Mouse (Mus musculus): Measurements from ENCODE around the gene Padi6. TPM values are rescaled to one million over a fixed set of nuclear protein-coding genes. Genes with fewer than 3 reads are reported as not detected.

Padi6 gene
- polyA plus RNA-seq, 1 experiment from 2014 or later = not detected

- Histone ChIP-seq H3K27me3 (ENCODE audit: control insufficient read depth, insufficient read depth, low read length) (no peaks in the 10 kb centered on the region), H3K4me1 (ENCODE audit: control insufficient read depth, insufficient read depth, low read length) (peaks cover 5% of the 10 kb centered on the region; the same call in 1 of the 2 replicates), H3K4me2 (no peak overlapping the region), H3K9ac (ENCODE audit: low read length) (no peak overlapping the region), H3K4me3 (ENCODE audit: low read depth, low read length) (no peak overlapping the region), H3K27ac (ENCODE audit: low read depth, low read length) (no peak overlapping the region), H3K9me3 (ENCODE audit: control insufficient read depth, low read length) (no peaks in the 10 kb centered on the region), H3K36me3 (ENCODE audit: control insufficient read depth, insufficient read depth, low read length) (no peaks in the 10 kb centered on the region)
- no peak for ATAC-seq (ENCODE audit: low FRiP score)
- DNase-seq (ENCODE audit: low spot score, missing footprints) = no peak
- WGBS = 87% methylated on average over 6 of the region's 6 CpGs
These were observed 1.0 kb downstream of the Padi6 start for GRCm38 (mm10) chr4:140741401-140741800.

GRCm38 (mm10) chr4:140740655-140741054, 1.8 kb downstream of the Padi6 start:
- 87% methylated on average over 11 of the region's 11 CpGs for WGBS
- no peak overlapping the region for H3K4me2 ChIP-seq

GRCm38 (mm10) chr4:140732871-140733270, 9.6 kb downstream of the Padi6 start:
- Histone ChIP-seq H3K4me3 (ENCODE audit: low read depth, low read length) (no peak overlapping the region), H3K27ac (ENCODE audit: low read depth, low read length) (no peak overlapping the region), H3K36me3 (ENCODE audit: control insufficient read depth, insufficient read depth, low read length) (no peaks in the 10 kb centered on the region), H3K9ac (ENCODE audit: low read length) (no peak overlapping the region), H3K4me1 (ENCODE audit: control insufficient read depth, insufficient read depth, low read length) (no peaks in the 10 kb centered on the region), H3K9me3 (ENCODE audit: control insufficient read depth, low read length) (no peaks in the 10 kb centered on the region), H3K4me2 (no peak overlapping the region), H3K27me3 (ENCODE audit: control insufficient read depth, insufficient read depth, low read length) (no peaks in the 10 kb centered on the region)
- DNase-seq (ENCODE audit: low spot score, missing footprints) (no peak), ATAC-seq (ENCODE audit: low FRiP score) (no peak)
- 78% methylated on average over 7 of the region's 7 CpGs for WGBS

More at GRCm38 (mm10) chr4:140740655-140741054, 1.8 kb downstream of the Padi6 start:
- no peak for ATAC-seq (ENCODE audit: low FRiP score)
- no peaks in the 10 kb centered on the region for H3K36me3 ChIP-seq (ENCODE audit: control insufficient read depth, insufficient read depth, low read length)
- no peak overlapping the region for H3K9ac ChIP-seq (ENCODE audit: low read length)
- H3K4me3 ChIP-seq (ENCODE audit: low read depth, low read length) = no peak overlapping the region
- no peaks in the 10 kb centered on the region for H3K9me3 ChIP-seq (ENCODE audit: control insufficient read depth, low read length)
- peaks cover 5% of the 10 kb centered on the region; the same call in 1 of the 2 replicates for H3K4me1 ChIP-seq (ENCODE audit: control insufficient read depth, insufficient read depth, low read length)
- H3K27me3 ChIP-seq (ENCODE audit: control insufficient read depth, insufficient read depth, low read length) = no peaks in the 10 kb centered on the region
- no peak for DNase-seq (ENCODE audit: low spot score, missing footprints)
- no peak overlapping the region for H3K27ac ChIP-seq (ENCODE audit: low read depth, low read length)

GRCm38 (mm10) chr4:140731654-140732053, 10.8 kb downstream of the Padi6 start:
- no peak overlapping the region for H3K4me3 ChIP-seq (ENCODE audit: low read depth, low read length)
- no peaks in the 10 kb centered on the region for H3K36me3 ChIP-seq (ENCODE audit: control insufficient read depth, insufficient read depth, low read length)
- H3K9ac ChIP-seq (ENCODE audit: low read length) = no peak overlapping the region
- no peak overlapping the region for H3K4me2 ChIP-seq
- ATAC-seq (ENCODE audit: low FRiP score) (no peak), DNase-seq (ENCODE audit: low spot score, missing footprints) (no peak)
- H3K27ac ChIP-seq (ENCODE audit: low read depth, low read length) = no peak overlapping the region
- H3K27me3 ChIP-seq (ENCODE audit: control insufficient read depth, insufficient read depth, low read length) = no peaks in the 10 kb centered on the region
- no peaks in the 10 kb centered on the region for H3K4me1 ChIP-seq (ENCODE audit: control insufficient read depth, insufficient read depth, low read length)
- 75% methylated on average over 4 of the region's 4 CpGs for WGBS
- no peaks in the 10 kb centered on the region for H3K9me3 ChIP-seq (ENCODE audit: control insufficient read depth, low read length)

- DNase-seq (ENCODE audit: low spot score, missing footprints) (no peak), ATAC-seq (ENCODE audit: low FRiP score) (no peak)
- H3K4me3 ChIP-seq (ENCODE audit: low read depth, low read length) = no peak overlapping the region
- 88% methylated on average over 12 of the region's 12 CpGs for WGBS
- H3K4me2 ChIP-seq = no peak overlapping the region
- H3K27ac ChIP-seq (ENCODE audit: low read depth, low read length) = no peak overlapping the region
- no peak overlapping the region for H3K9ac ChIP-seq (ENCODE audit: low read length)
- no peaks in the 10 kb centered on the region for H3K27me3 ChIP-seq (ENCODE audit: control insufficient read depth, insufficient read depth, low read length)
- H3K36me3 ChIP-seq (ENCODE audit: control insufficient read depth, insufficient read depth, low read length) = peaks cover 7% of the 10 kb centered on the region
- no peaks in the 10 kb centered on the region for H3K9me3 ChIP-seq (ENCODE audit: control insufficient read depth, low read length)
- no peaks in the 10 kb centered on the region for H3K4me1 ChIP-seq (ENCODE audit: control insufficient read depth, insufficient read depth, low read length)
These were observed 15.5 kb downstream of the Padi6 start for GRCm38 (mm10) chr4:140726907-140727306.

GRCm38 (mm10) chr4:140724739-140725138, 17.7 kb downstream of the Padi6 start:
- no peak overlapping the region for H3K4me2 ChIP-seq
- H3K27ac ChIP-seq (ENCODE audit: low read depth, low read length) = peak overlapping the region; percentile 60
- DNase-seq (ENCODE audit: low spot score, missing footprints) = no peak
- H3K4me3 ChIP-seq (ENCODE audit: low read depth, low read length) = no peak overlapping the region
- no peak overlapping the region for H3K9ac ChIP-seq (ENCODE audit: low read length)
- 0 out of 2 replicates have a peak, but pooled peaks have one; percentile 17 for ATAC-seq (ENCODE audit: low FRiP score)
- H3K9me3 ChIP-seq (ENCODE audit: control insufficient read depth, low read length) = no peaks in the 10 kb centered on the region
- H3K36me3 ChIP-seq (ENCODE audit: control insufficient read depth, insufficient read depth, low read length) = peaks cover 27% of the 10 kb centered on the region
- WGBS = 76% methylated on average over 6 of the region's 6 CpGs
- H3K27me3 ChIP-seq (ENCODE audit: control insufficient read depth, insufficient read depth, low read length) = no peaks in the 10 kb centered on the region
- H3K4me1 ChIP-seq (ENCODE audit: control insufficient read depth, insufficient read depth, low read length) = no peaks in the 10 kb centered on the region

GRCm38 (mm10) chr4:140723801-140724200, 18.6 kb downstream of the Padi6 start:
- no peaks in the 10 kb centered on the region for H3K4me1 ChIP-seq (ENCODE audit: control insufficient read depth, insufficient read depth, low read length)
- no peak overlapping the region for H3K4me3 ChIP-seq (ENCODE audit: low read depth, low read length)
- no peak overlapping the region for H3K9ac ChIP-seq (ENCODE audit: low read length)
- peaks cover 29% of the 10 kb centered on the region for H3K36me3 ChIP-seq (ENCODE audit: control insufficient read depth, insufficient read depth, low read length)
- ATAC-seq (ENCODE audit: low FRiP score) (peak; percentile 12; the same call in 1 of the 2 replicates), DNase-seq (ENCODE audit: low spot score, missing footprints) (peak; percentile 85)
- H3K27me3 ChIP-seq (ENCODE audit: control insufficient read depth, insufficient read depth, low read length) = no peaks in the 10 kb centered on the region
- H3K9me3 ChIP-seq (ENCODE audit: control insufficient read depth, low read length) = no peaks in the 10 kb centered on the region
- H3K4me2 ChIP-seq = no peak overlapping the region
- H3K27ac ChIP-seq (ENCODE audit: low read depth, low read length) = no peak overlapping the region
- 65% methylated on average over 5 of the region's 5 CpGs for WGBS

- ATAC-seq (ENCODE audit: low FRiP score) = no peak
- H3K4me3 ChIP-seq (ENCODE audit: low read depth, low read length) = no peak overlapping the region
- H3K36me3 ChIP-seq (ENCODE audit: control insufficient read depth, insufficient read depth, low read length) = peaks cover 34% of the 10 kb centered on the region
- H3K27ac ChIP-seq (ENCODE audit: low read depth, low read length) = no peak overlapping the region
- H3K4me2 ChIP-seq = no peak overlapping the region
- no peak overlapping the region for H3K9ac ChIP-seq (ENCODE audit: low read length)
- H3K4me1 ChIP-seq (ENCODE audit: control insufficient read depth, insufficient read depth, low read length) = no peaks in the 10 kb centered on the region
- DNase-seq (ENCODE audit: low spot score, missing footprints) = peak; percentile 85
- WGBS = 87% methylated on average over 9 of the region's 9 CpGs
- H3K27me3 ChIP-seq (ENCODE audit: control insufficient read depth, insufficient read depth, low read length) = no peaks in the 10 kb centered on the region
- no peaks in the 10 kb centered on the region for H3K9me3 ChIP-seq (ENCODE audit: control insufficient read depth, low read length)
These were observed 19.3 kb downstream of the Padi6 start for GRCm38 (mm10) chr4:140723192-140723591.

- Histone ChIP-seq H3K36me3 (ENCODE audit: control insufficient read depth, insufficient read depth, low read length) (peaks cover 39% of the 10 kb centered on the region), H3K9me3 (ENCODE audit: control insufficient read depth, low read length) (no peaks in the 10 kb centered on the region), H3K4me2 (no peak overlapping the region), H3K27me3 (ENCODE audit: control insufficient read depth, insufficient read depth, low read length) (no peaks in the 10 kb centered on the region), H3K9ac (ENCODE audit: low read length) (no peak overlapping the region), H3K27ac (ENCODE audit: low read depth, low read length) (no peak overlapping the region), H3K4me1 (ENCODE audit: control insufficient read depth, insufficient read depth, low read length) (no peaks in the 10 kb centered on the region), H3K4me3 (ENCODE audit: low read depth, low read length) (no peak overlapping the region)
- ATAC-seq (ENCODE audit: low FRiP score) (no peak), DNase-seq (ENCODE audit: low spot score, missing footprints) (no peak)
- WGBS = 81% methylated on average over 9 of the region's 9 CpGs
These were observed 19.7 kb downstream of the Padi6 start for GRCm38 (mm10) chr4:140722710-140723109.

All from midbrain, embryonic 11.5 days (tissue).